Mouse (Mus musculus) spleen, adult 2 months (tissue): ENCODE results near the gene Rai1. TPM values are rescaled to one million over a fixed set of nuclear protein-coding genes. Genes with fewer than 3 reads are reported as not detected.

ENCODE experiments used
- DNase-seq, 2 experiments: peaks; one replicate each; pipeline versions ENCODE4 v3.0.0 to v3.0.0-alpha.2; 2012 to 2021; ENCODE audit warnings: low spot score in 2 of 2, low read depth in 1 of 2
- H3K27ac ChIP-seq: fragments of 200-500 bp; 2 replicates; pipeline ENCODE4 v1.5.1; 2012; ENCODE audit warnings: low read length, inconsistent platforms; ENCODE audit not compliant: insufficient read depth
- H3K27me3 ChIP-seq: fragments of 200-500 bp; 2 replicates; pipeline ENCODE4 v1.6.1; 2012; ENCODE audit warnings: mild to moderate bottlenecking, moderate library complexity, low read length, inconsistent platforms; ENCODE audit not compliant: control insufficient read depth, insufficient read depth
- H3K36me3 ChIP-seq: fragments of 200-500 bp; 2 replicates; pipeline ENCODE4 v1.6.1; 2012; ENCODE audit warnings: mild to moderate bottlenecking, low read length, inconsistent platforms; ENCODE audit not compliant: control insufficient read depth, insufficient read depth
- H3K4me1 ChIP-seq: fragments of 200-500 bp; 2 replicates; pipeline ENCODE4 v1.6.1; 2011; ENCODE audit warnings: inconsistent platforms; ENCODE audit not compliant: control insufficient read depth, insufficient read depth, insufficient read length
- H3K4me3 ChIP-seq: fragments of 200-500 bp; 2 replicates; pipeline ENCODE4 v1.5.1; 2011; ENCODE audit warnings: mild to moderate bottlenecking, inconsistent platforms; ENCODE audit not compliant: insufficient read depth, insufficient read length; ENCODE audit errors: extremely low read depth
- CTCF ChIP-seq: fragments of 200-500 bp; IDR thresholded peaks from 2 replicates; pipeline ENCODE4 v1.5.1; 2011; ENCODE audit warnings: mild to moderate bottlenecking, inconsistent platforms; ENCODE audit not compliant: insufficient read depth, insufficient read length, insufficient replicate concordance; ENCODE audit errors: extremely low read depth
- POLR2A ChIP-seq: fragments of 200-500 bp; IDR thresholded peaks from 2 replicates; pipeline ENCODE4 v1.6.1; 2011; ENCODE audit warnings: low read depth, low read length, inconsistent platforms
- WGBS: fragments of 180-500 bp; shearing (Covaris S2); methylation state at CpG from one replicate; pipeline ENCODE4 v1.1.7; 2018; 5-methylcytosine and 5-hydroxymethylcytosine counted together
- polyA plus RNA-seq: library from polyadenylated mRNA; depleted of rRNA; stranded (reverse); fragments of >200 nt; gene quantifications from 2 replicates; pipeline ENCODE4 v1.2.3, GENCODE M21; 2012

Gene Rai1
- polyA plus RNA-seq, 1 experiment, result 36.0 TPM

DNA sequence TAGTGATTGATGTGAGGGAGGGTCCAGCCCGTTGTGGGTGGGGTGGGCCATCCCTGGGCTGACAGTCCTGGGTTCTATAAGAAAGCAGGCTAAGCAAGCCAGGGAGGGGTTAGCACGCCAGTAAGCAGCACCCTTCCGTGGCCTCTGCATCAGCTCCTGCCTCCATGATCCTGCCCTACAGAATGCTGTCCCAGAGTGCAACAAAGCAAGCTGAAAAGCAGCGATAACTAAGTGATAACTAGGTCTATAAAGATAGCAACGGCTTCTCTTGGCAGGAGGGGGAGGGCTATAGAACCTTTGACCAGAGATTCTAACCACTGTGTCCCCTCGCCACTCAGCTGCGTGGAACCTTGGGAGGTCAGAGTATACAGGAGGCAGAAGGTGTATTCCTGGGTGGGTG, 112.7 kb downstream of the Rai1 start:
- Histone ChIP-seq H3K27ac (no peak overlapping the region), H3K4me3 (no peak overlapping the region)
- 82% methylated on average over 7 of the region's 7 CpGs for whole genome bisulfite sequencing

DNA sequence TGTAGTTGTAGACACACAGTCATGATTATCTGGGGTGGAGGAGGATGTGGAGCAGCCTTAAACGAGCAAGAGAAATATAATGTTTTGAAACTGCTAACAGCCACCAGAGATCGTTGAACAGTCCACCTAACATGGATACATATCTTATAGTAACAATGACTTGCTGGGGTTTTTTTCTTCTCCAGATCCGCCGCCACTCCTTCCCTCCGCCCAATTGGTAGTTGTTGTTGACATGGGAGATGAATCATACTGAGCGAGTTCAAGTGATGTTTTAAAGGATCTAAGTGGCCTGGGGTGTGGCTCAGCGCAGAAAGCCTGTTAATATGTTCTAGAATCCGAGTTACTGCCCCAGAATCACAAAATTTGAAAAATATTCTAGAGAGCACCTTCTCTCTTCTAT, 114.8 kb downstream of the Rai1 start:
- Histone ChIP-seq H3K4me1 (peaks cover 18% of the 10 kb centered on the region; the same call in 1 of the 2 replicates), H3K4me3 (peak overlapping the region; percentile 99), H3K27me3 (no peaks in the 10 kb centered on the region), H3K36me3 (no peaks in the 10 kb centered on the region; the same call in 1 of the 2 replicates), H3K27ac (peak overlapping the region; percentile 92; the same call in 1 of the 2 replicates)
- TF ChIP-seq CTCF, result no peak
- no peak for TF ChIP-seq POLR2A
- no peak for DNase-seq
- 21% methylated on average over 8 of the region's 8 CpGs for WGBS

More for the DNA sequence above, 112.7 kb downstream of the Rai1 start:
- no peaks in the 10 kb centered on the region; the same call in 1 of the 2 replicates for H3K36me3 ChIP-seq
- no peaks in the 10 kb centered on the region for H3K27me3 ChIP-seq
- DNase-seq, result no peak
- peaks cover 18% of the 10 kb centered on the region; the same call in 1 of the 2 replicates for H3K4me1 ChIP-seq
- TF ChIP-seq CTCF (no peak), POLR2A (no peak)

DNA sequence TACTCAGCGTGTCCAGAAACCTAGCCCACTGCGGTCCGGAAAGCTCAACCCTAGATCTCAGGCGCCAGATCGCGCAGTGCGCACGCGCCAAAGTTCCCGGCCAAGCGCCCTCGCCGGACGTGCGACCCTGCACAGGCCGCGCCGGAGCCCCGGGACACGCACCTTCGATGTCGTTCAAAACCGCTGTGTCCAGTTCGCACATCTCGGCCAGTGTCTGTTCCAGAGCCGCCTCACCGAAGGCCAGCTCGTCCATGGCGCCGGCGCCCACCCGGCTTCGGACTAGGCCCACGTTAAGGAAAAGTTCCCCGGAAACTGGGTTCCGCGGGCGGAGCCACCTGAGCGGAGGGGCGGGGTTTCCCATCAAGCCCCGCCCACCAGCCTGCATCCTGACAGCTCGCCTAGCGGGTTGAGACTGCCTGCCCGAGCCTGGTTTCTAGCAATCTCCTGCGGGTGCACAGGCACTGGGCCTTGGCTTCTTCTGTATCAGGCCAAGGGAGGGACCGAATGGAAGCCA, 115.5 kb downstream of the Rai1 start:
- Histone ChIP-seq H3K36me3 (no peaks in the 10 kb centered on the region; the same call in 1 of the 2 replicates), H3K27me3 (no peaks in the 10 kb centered on the region), H3K4me1 (peaks cover 18% of the 10 kb centered on the region; the same call in 1 of the 2 replicates), H3K4me3 (peak overlapping the region; percentile 99), H3K27ac (peak overlapping the region; percentile 92)
- WGBS, result under 1% methylated on average over 46 of the region's 46 CpGs
- peak; percentile 78 to 87 for DNase-seq
- TF ChIP-seq POLR2A (peak; percentile 24; the same call in 1 of the 2 replicates), CTCF (no peak)

DNA sequence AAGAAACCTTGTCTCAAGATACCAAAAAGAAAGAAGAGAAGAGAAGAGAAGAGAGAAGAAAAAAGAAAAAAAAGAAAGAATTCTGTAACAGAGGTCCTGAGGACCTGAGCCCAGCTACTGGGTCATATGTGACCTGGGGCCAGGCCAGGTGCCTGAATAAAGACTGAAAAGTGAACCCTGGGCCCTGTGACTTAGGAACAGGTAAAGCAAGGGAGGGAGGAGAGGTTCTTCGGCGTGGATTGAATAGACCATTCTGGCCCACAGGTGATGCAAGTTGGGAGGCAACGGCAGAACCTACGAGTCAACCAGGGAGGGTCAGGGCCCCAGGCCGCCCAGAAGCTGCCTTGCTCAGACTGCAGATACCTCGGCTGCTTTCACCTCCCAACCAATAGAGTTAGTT, 116.6 kb downstream of the Rai1 start:
- H3K27me3 ChIP-seq, result no peaks in the 10 kb centered on the region
- no peak for TF ChIP-seq POLR2A
- no peak for TF ChIP-seq CTCF
- H3K4me3 ChIP-seq, result no peak overlapping the region
- no peak for DNase-seq
- H3K4me1 ChIP-seq, result peaks cover 18% of the 10 kb centered on the region; the same call in 1 of the 2 replicates
- no peak overlapping the region for H3K27ac ChIP-seq
- H3K36me3 ChIP-seq, result no peaks in the 10 kb centered on the region; the same call in 1 of the 2 replicates
- WGBS, result 91% methylated on average over 6 of the region's 6 CpGs

DNA sequence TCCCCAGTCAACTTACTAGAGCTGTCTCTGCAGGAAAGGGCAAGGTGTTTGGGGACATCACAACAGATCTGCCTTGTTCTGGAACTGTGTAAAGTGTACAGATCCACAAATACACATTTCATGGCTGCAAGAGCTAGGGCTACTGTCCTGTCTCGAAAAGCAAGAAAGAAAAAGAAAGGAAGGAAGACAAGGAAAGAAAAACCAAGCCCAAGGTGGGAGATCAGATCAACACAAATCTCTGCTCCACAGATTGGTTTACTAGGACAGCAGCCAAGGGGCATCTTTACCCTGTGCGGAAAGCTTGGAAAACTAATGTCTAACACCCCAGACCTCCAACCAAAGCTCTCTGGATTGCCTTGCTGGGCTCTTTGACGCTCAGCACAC, 117.3 kb downstream of the Rai1 start:
- WGBS, result 61% methylated on average over 3 of the region's 3 CpGs
- TF ChIP-seq CTCF (no peak), POLR2A (no peak)
- H3K4me3 ChIP-seq, result peak overlapping the region; percentile 74; the same call in 1 of the 2 replicates
- DNase-seq, result no peak
- H3K36me3 ChIP-seq, result no peaks in the 10 kb centered on the region; the same call in 1 of the 2 replicates
- H3K4me1 ChIP-seq, result peaks cover 18% of the 10 kb centered on the region; the same call in 1 of the 2 replicates
- H3K27ac ChIP-seq, result no peak overlapping the region
- H3K27me3 ChIP-seq, result no peaks in the 10 kb centered on the region

DNA sequence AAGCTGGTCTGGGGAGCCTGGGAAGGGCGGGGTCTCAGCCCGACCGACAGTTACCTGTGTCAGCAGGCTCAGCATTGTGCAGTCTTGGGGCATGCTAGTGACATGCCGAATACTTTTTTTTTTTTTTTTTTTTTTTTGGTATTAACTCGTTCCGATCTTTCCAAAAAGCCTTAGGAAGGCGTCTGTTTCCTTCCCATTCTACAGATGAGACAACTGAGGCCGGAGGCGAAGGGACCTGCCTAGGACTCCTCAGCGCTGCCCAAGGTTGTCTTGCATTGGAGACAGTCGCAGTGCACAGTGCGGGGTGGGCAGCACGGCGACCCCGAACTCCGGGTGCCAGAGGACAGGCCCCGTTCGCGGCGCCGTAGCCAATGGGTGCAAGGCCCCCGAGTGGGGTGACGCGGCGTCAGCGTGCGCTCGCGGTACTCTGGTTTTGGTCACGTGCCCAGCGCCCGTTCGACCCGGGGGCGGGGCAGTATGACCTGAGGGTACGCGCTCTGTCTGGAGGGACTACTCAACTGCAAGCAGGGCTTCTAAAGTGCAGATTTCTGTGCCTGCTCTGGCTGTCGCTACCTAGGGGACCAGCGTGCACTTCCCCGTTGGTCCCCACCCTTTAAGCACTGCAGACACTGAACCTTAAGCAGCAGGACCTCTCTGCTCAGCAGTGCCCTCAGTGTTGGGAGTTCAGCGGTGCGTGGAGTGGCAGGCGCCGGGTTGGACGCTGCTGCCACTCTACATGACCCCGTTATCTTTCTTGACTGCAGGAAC, 117.8 kb downstream of the Rai1 start, which contains the start of gene Srebf1:
Gene Srebf1 (minus strand): TSS at position 113 of the 768 bp plus-strand sequence.
- peak; percentile 17; the same call in 1 of the 2 replicates for TF ChIP-seq CTCF
- peak; percentile 15 for TF ChIP-seq POLR2A
- H3K4me1 ChIP-seq, result peaks cover 18% of the 10 kb centered on the region; the same call in 1 of the 2 replicates

More for the DNA sequence above, 117.8 kb downstream of the Rai1 start, which contains the start of gene Srebf1:
- H3K4me3 ChIP-seq, result peak within 1 kb of the TSS; percentile 74
- no peaks in the 10 kb centered on the region for H3K27me3 ChIP-seq
- WGBS, result 5% methylated on average over 46 of the region's 46 CpGs
- no peaks in the 10 kb centered on the region; the same call in 1 of the 2 replicates for H3K36me3 ChIP-seq
- peak; percentile 52 to 83 for DNase-seq
- H3K27ac ChIP-seq, result peak within 1 kb of the TSS; percentile 60
